Mouse (Mus musculus) bone marrow macrophage, adult 2 months (primary cell): Measurements from ENCODE around the gene Nagpa. TPM values are rescaled to one million over a fixed set of nuclear protein-coding genes. Genes with fewer than 3 reads are reported as not detected.

Source experiments
- H3K27ac ChIP-seq: 2 replicates; pipeline ENCODE4 v1.5.1; 2012; ENCODE audit warnings: low read depth, low read length; ENCODE audit not compliant: insufficient read depth
- H3K4me1 ChIP-seq: 2 replicates; pipeline ENCODE4 v1.6.1; 2012; ENCODE audit warnings: low read length; ENCODE audit not compliant: control insufficient read depth, insufficient read depth
- H3K4me3 ChIP-seq: 2 replicates; pipeline ENCODE4 v1.5.1; 2012; ENCODE audit warnings: mild to moderate bottlenecking, low read length, moderate library complexity; ENCODE audit not compliant: insufficient read depth
- CTCF ChIP-seq: IDR thresholded peaks from 2 replicates; pipeline ENCODE4 v1.5.1; 2012; ENCODE audit warnings: low read depth, mild to moderate bottlenecking, low read length, moderate library complexity
- POLR2A ChIP-seq: IDR thresholded peaks from 2 replicates; pipeline ENCODE4 v1.6.1; 2012; ENCODE audit warnings: mild to moderate bottlenecking, low read depth, low read length, borderline replicate concordance
- polyA plus RNA-seq: library from polyadenylated mRNA; stranded (reverse); fragments of >200 nt; gene quantifications from 2 replicates; pipeline ENCODE4 v1.2.4, GENCODE M21; 2012; ENCODE audit not compliant: missing spikeins, insufficient read depth, insufficient read length

The Nagpa gene
- polyA plus RNA-seq, 1 experiment: 66.8 TPM

GRCm38 (mm10) chr16:5195080-5195479 is 8.7 kb downstream of the Nagpa start:
- H3K4me1 ChIP-seq: no peaks in the 10 kb centered on the region
- TF ChIP-seq POLR2A (no peak), CTCF (peak; percentile 80; the same call in 1 of the 2 replicates)

GRCm38 (mm10) chr16:5186234-5186633 is 17.6 kb downstream of the Nagpa start:
- Histone ChIP-seq H3K4me1 (peaks cover 16% of the 10 kb centered on the region), H3K4me3 (no peak overlapping the region), H3K27ac (no peak overlapping the region)
- TF ChIP-seq POLR2A (no peak), CTCF (no peak)

More at GRCm38 (mm10) chr16:5195080-5195479, 8.7 kb downstream of the Nagpa start:
- H3K4me3 ChIP-seq: no peak overlapping the region
- no peak overlapping the region for H3K27ac ChIP-seq

- Histone ChIP-seq H3K27ac (no peak overlapping the region), H3K4me1 (peaks cover 16% of the 10 kb centered on the region), H3K4me3 (no peak overlapping the region)
- TF ChIP-seq CTCF (no peak), POLR2A (no peak)
These were observed 18.1 kb downstream of the Nagpa start for GRCm38 (mm10) chr16:5185691-5186090.

- H3K27ac ChIP-seq: no peak overlapping the region
- no peak for TF ChIP-seq CTCF
- TF ChIP-seq POLR2A: no peak
- H3K4me3 ChIP-seq: no peak overlapping the region
- H3K4me1 ChIP-seq: peaks cover 16% of the 10 kb centered on the region
These were observed 18.9 kb downstream of the Nagpa start for GRCm38 (mm10) chr16:5184956-5185355.

- Histone ChIP-seq H3K27ac (no peak overlapping the region), H3K4me3 (no peak overlapping the region), H3K4me1 (peaks cover 16% of the 10 kb centered on the region)
- TF ChIP-seq CTCF: no peak
These were observed 19.7 kb downstream of the Nagpa start for GRCm38 (mm10) chr16:5184101-5184500.

- TF ChIP-seq CTCF: no peak
- TF ChIP-seq POLR2A: no peak
- H3K27ac ChIP-seq: no peak overlapping the region
- no peak overlapping the region for H3K4me3 ChIP-seq
- peaks cover 16% of the 10 kb centered on the region for H3K4me1 ChIP-seq
These were observed 20.4 kb downstream of the Nagpa start for GRCm38 (mm10) chr16:5183310-5183975.

GRCm38 (mm10) chr16:5172636-5173035 is 31.2 kb downstream of the Nagpa start:
- TF ChIP-seq CTCF (no peak), POLR2A (no peak)
- Histone ChIP-seq H3K4me1 (peaks cover 13% of the 10 kb centered on the region), H3K27ac (no peak overlapping the region), H3K4me3 (no peak overlapping the region)

GRCm38 (mm10) chr16:5168829-5169228 is 35.0 kb downstream of the Nagpa start:
- Histone ChIP-seq H3K27ac (no peak overlapping the region), H3K4me1 (peaks cover 21% of the 10 kb centered on the region), H3K4me3 (no peak overlapping the region)
- no peak for TF ChIP-seq POLR2A

GRCm38 (mm10) chr16:5168038-5168437 is 35.8 kb downstream of the Nagpa start:
- H3K27ac ChIP-seq: no peak overlapping the region
- peaks cover 21% of the 10 kb centered on the region for H3K4me1 ChIP-seq
- H3K4me3 ChIP-seq: no peak overlapping the region
- TF ChIP-seq CTCF: no peak
- TF ChIP-seq POLR2A: no peak

- H3K27ac ChIP-seq: no peak overlapping the region
- TF ChIP-seq CTCF: no peak
- TF ChIP-seq POLR2A: no peak
- peaks cover 18% of the 10 kb centered on the region for H3K4me1 ChIP-seq
- H3K4me3 ChIP-seq: no peak overlapping the region
These were observed 39.5 kb downstream of the Nagpa start for GRCm38 (mm10) chr16:5164327-5164726.

GRCm38 (mm10) chr16:5159248-5159647 is 44.6 kb downstream of the Nagpa start:
- Histone ChIP-seq H3K4me3 (no peak overlapping the region), H3K4me1 (peaks cover 2% of the 10 kb centered on the region; the same call in 1 of the 2 replicates), H3K27ac (no peak overlapping the region)
- TF ChIP-seq CTCF: no peak
- no peak for TF ChIP-seq POLR2A

- Histone ChIP-seq H3K4me1 (no peaks in the 10 kb centered on the region), H3K4me3 (no peak overlapping the region), H3K27ac (no peak overlapping the region)
- no peak for TF ChIP-seq POLR2A
- no peak for TF ChIP-seq CTCF
These were observed 46.7 kb downstream of the Nagpa start for GRCm38 (mm10) chr16:5157113-5157512.
